Mouse (Mus musculus) cerebellum, adult 11-12 months (tissue): Measurements from ENCODE around the gene Arhgef40.
A peak's percentile ranks its signal among the peaks of the same experiment; 100 is the strongest.

ENCODE experiments used
- DNase-seq: peaks from one replicate; pipeline ENCODE4 v3.0.0; 2022

The Arhgef40 gene

GRCm38 (mm10) chr14:51984247-51985231 is at the start of gene Arhgef40:
Gene Arhgef40 (plus strand): TSS chr14:51984719.
- DNase-seq = peak; percentile 65

GRCm38 (mm10) chr14:51939005-51939404 is 45.5 kb upstream of the Arhgef40 start:
- no peak for DNase-seq

- DNase-seq = no peak
These were observed 43.5 kb upstream of the Arhgef40 start for GRCm38 (mm10) chr14:51940944-51941560.

GRCm38 (mm10) chr14:51941577-51941976 is 42.9 kb upstream of the Arhgef40 start:
- DNase-seq = no peak

- no peak for DNase-seq
These were observed 42.3 kb upstream of the Arhgef40 start for GRCm38 (mm10) chr14:51942236-51942635.

GRCm38 (mm10) chr14:51943336-51943735 is 41.2 kb upstream of the Arhgef40 start:
- no peak for DNase-seq

- DNase-seq = no peak
These were observed 24.2 kb upstream of the Arhgef40 start for GRCm38 (mm10) chr14:51960316-51960715.

- DNase-seq = no peak
These were observed 17.1 kb upstream of the Arhgef40 start for GRCm38 (mm10) chr14:51967400-51967799.

- DNase-seq = no peak
These were observed 5.3 kb upstream of the Arhgef40 start for GRCm38 (mm10) chr14:51979252-51979651.

GRCm38 (mm10) chr14:51983251-51983650 is 1.3 kb upstream of the Arhgef40 start:
- no peak for DNase-seq

GRCm38 (mm10) chr14:51983855-51984246 is 668 bp upstream of the Arhgef40 start:
- DNase-seq = no peak

GRCm38 (mm10) chr14:51985301-51986152 is 1.0 kb downstream of the Arhgef40 start:
- peak; percentile 65 for DNase-seq

GRCm38 (mm10) chr14:51986153-51986505 is 1.6 kb downstream of the Arhgef40 start:
- DNase-seq = no peak

- no peak for DNase-seq
These were observed 2.7 kb downstream of the Arhgef40 start for GRCm38 (mm10) chr14:51987177-51987576.

- peak; percentile 16 for DNase-seq
These were observed 4.2 kb downstream of the Arhgef40 start for GRCm38 (mm10) chr14:51988731-51989130.

- no peak for DNase-seq
These were observed 5.0 kb downstream of the Arhgef40 start for GRCm38 (mm10) chr14:51989461-51989970.

- no peak for DNase-seq
These were observed 9.9 kb downstream of the Arhgef40 start for GRCm38 (mm10) chr14:51994453-51994852.

- no peak for DNase-seq
These were observed 10.8 kb downstream of the Arhgef40 start for GRCm38 (mm10) chr14:51995219-51995871.

- no peak for DNase-seq
These were observed 11.8 kb downstream of the Arhgef40 start for GRCm38 (mm10) chr14:51996231-51996841.

- DNase-seq = peak; percentile 45
These were observed 12.3 kb downstream of the Arhgef40 start for GRCm38 (mm10) chr14:51996866-51997265.

- no peak for DNase-seq
These were observed 13.0 kb downstream of the Arhgef40 start for GRCm38 (mm10) chr14:51997483-51997882.

- peak; percentile 74 for DNase-seq
These were observed 19.5 kb downstream of the Arhgef40 start for GRCm38 (mm10) chr14:52003981-52004495.
